Mouse (Mus musculus) kidney, adult 8-10 months (tissue): ENCODE results near the gene Ctdsp1.

Experiments used
- DNase-seq, 2 experiments: peaks; one replicate each; pipeline ENCODE4 v3.0.0; 2022

The Ctdsp1 gene

DNA sequence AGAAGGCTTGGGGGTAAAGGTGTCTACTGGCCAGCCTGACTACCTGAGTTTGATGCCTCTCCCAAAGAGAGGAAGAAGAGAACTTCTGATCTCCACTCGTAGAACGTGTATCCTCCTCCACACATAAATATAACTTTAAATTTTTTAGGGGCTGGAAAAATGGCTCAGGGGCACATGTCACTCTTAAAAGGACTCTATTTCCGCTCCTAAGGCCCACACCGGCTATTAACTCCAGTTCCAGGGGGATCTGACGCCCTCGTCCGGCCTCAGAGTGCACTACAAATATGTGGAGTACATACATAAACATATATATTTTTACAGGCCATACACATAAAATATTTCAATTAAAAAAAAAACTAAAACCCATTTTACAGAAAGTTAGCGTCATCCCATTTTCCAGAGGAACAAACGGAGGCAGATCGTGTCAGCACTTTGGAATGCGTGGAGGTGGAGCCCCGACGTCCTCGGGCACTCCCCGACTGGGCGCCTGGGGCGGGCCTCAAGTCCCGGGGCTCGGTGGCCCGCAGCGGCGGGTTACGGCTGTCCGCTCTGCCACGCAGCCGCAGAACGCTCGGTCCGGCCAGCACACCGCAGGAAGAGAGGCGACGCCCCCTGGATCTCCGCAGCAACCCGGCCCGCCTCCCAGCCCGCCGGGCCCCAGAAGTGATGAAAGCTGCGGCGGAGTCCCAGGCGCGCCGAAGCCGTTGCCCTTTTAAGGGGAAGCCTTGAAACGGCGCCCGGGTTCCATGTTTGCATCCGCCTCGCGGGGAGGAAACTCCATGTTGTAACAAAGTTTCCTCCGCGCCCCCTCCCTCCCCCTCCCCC lies at the start of gene Ctdsp1:
Gene Ctdsp1 (plus strand): TSS at position 586 of the 825 bp plus-strand sequence.
- DNase-seq: peak; percentile 97 to 98

GRCm38 (mm10) chr1:74341898-74342297 lies 49.4 kb upstream of the Ctdsp1 start:
- DNase-seq: no peak

DNA sequence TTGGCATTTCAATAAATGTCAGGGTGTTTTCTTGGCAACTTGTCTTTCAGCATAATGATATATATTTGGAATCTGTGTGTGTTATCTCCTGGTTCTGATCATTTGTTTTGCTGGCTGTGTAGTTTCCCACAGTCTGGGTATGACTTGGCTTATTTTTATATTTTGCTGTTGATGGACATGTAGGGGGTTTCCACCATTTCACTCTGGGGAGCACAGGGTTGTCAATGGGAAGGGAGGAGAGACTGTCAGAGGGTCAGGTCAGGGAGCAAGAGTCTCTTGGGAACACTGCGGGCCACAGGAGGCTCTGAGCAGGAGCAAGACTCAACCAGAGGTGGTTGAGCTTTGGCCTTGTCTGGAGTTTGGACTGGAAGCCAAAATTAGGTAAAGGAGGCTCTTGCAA lies 49.0 kb upstream of the Ctdsp1 start:
- no peak for DNase-seq

GRCm38 (mm10) chr1:74343161-74343560 lies 48.1 kb upstream of the Ctdsp1 start:
- DNase-seq: peak; percentile 66 to 72

- DNase-seq: no peak
Measured at GRCm38 (mm10) chr1:74344163-74344916, 47.0 kb upstream of the Ctdsp1 start.

GRCm38 (mm10) chr1:74351185-74351769 lies 40.0 kb upstream of the Ctdsp1 start:
- no peak for DNase-seq

DNA sequence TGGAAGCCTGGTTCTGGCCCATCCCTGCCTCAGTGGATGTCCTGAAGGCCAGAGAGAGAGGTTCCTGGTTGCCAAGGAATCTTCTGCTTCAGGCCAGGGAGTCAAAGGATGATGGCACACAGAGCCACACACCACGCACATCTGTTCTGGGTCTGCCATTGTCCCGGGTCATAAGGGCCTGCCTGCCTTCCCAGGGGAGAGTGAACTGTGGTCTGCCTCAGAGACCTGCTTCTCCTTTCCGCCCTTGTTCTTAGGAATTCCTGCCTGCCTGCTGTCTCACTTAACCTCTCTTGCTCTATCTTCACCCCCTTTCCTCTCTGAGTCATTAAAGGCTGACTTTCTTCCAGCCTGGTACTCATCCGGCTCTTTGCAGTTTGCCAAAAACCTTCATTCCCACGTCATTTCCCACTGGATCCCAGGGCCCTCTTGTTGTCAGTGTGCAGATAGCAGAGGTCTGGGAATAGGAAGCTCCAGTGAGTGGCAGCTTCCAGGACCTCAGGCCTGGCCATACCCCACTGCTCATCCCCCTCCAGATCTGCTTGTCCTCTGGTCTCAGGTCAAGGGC lies 38.7 kb upstream of the Ctdsp1 start:
- no peak for DNase-seq

GRCm38 (mm10) chr1:74353453-74354229 lies 37.7 kb upstream of the Ctdsp1 start:
- DNase-seq: no peak

GRCm38 (mm10) chr1:74357531-74357930 lies 33.8 kb upstream of the Ctdsp1 start:
- no peak for DNase-seq

DNA sequence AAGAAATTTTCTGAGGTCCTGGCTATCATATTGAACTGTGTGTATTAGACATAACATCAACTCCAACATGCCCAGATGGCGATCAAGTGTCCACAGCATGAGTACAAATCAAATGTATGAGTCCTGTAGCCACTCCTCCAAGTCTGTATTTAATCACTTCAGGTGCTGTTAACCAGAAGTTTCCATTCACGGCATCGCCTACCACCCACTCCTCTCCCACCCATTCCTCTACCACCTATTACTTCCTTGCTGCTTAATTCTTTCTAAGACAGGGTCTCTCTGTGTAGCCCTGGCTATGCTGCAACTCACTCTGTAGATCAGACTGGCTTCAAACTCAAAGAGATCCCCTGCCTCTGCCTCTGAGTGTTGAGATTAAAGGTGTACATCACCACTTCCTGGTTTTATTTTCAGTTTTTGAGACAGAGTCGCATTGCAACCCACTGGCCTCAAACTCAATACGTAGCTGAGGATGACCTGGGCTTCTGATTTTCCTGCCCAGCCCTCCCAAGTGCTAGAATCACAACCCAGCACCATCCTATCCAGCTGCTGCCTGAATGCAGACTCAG lies 31.3 kb upstream of the Ctdsp1 start:
- DNase-seq: no peak

DNA sequence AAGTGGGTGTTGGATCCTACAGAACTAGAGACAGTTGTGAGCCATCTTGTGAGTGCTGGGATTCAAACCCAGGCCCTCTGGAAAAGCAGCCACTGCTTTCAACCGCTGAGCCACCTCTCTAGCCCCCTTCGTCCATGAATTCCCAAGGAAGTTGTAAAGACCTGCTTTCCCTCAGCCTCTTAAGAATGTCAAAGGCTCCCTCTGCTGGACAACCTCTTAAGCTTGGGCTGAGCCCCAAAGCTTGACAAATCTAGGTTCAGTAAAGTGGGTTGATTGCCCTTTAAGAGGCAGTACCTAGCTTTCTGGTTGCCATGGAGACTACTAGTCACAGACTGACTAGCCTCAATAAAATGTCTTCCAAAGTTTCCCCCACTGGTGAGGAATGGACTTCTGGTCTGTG lies 29.5 kb upstream of the Ctdsp1 start, which contains the start of gene Catip:
Gene Catip (plus strand): TSS at position 297 of the 400 bp plus-strand sequence.
- peak; percentile 82 to 83 for DNase-seq

DNA sequence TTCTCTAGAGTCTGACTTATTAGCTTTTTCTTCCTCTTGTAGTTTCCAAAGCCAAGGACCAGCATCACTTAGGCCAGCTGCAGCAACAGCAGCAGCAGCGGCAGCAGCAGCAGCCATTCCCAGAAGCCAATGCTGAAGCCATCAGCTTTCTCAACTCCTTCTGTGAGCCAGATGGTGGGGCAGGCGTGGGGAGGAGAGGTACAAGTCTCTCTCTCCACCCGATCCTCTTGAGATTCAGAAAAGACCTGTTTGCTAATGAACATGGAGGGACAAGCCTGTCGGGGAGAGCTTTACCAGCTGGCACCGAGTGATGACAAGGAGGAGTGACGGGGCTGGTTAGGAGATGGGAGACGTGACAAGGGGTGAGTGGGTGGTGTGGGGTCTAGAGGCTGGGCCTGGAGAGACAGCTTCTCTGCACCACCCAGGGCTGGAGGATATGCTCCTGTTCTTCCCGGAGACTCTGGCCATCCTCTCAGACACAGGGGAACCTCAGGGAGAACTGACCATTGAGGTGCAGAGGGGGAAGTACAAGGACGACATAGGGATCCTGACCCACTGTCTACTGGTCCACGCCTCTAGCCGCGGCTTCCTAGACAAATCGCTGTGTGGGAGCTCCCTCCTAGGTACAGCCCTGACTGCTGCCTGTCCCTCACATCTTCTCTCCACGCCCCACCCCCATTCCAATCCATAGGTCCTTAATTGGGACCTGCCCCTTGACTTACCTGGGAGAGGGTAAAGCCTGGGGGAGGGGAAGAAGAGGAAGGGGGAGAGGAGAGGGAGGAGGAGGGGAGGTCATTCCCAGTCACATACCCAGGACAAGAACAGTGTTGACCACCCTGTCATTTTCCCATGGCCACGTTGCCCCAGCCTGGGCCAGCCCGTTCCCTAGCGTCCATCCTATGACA lies 28.7 kb upstream of the Ctdsp1 start:
- DNase-seq: no peak

- no peak for DNase-seq
Measured at GRCm38 (mm10) chr1:74363437-74363836, 27.9 kb upstream of the Ctdsp1 start.

- DNase-seq: no peak
Measured at GRCm38 (mm10) chr1:74364270-74364669, 27.0 kb upstream of the Ctdsp1 start.

- no peak for DNase-seq
Measured at GRCm38 (mm10) chr1:74367886-74368645, 23.2 kb upstream of the Ctdsp1 start.

DNA sequence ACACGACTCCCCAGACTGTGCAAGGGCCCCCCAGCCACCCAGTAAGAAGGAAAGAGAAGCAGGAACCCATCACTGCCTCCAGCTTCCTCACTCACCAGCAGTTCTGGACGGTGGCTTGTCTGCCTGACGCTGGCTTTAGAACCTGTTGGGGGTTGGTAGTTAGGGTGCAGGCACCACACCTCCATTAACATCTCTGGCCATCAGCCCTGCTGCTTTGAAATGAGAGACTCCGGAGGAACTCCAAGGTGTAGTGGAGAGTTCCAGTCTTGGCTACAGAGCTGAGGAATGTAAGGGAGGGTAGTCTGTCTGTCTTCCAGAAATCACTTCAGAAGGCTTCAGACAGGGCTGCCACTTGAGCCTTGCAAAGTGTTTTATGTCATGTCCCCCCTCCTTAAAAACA lies 21.3 kb upstream of the Ctdsp1 start:
- DNase-seq: no peak

DNA sequence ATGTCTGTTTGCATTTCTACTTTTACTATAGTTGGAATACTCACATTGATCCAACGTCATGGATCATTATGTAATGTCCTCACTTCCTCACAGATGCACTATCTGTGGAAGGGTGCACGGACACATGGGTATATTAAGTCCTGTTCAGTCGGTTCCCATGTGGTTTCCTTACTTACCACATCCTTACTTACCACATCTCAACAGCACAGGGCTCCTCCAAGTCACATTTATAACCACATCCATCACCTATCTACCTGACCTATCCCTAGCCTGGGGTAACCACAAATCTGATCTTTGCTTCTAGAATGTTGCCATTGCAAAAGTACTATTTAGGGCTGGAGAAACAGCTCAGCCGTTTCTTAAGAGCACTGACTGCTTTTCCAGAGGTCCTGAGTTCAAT lies 17.9 kb upstream of the Ctdsp1 start:
- DNase-seq: no peak

DNA sequence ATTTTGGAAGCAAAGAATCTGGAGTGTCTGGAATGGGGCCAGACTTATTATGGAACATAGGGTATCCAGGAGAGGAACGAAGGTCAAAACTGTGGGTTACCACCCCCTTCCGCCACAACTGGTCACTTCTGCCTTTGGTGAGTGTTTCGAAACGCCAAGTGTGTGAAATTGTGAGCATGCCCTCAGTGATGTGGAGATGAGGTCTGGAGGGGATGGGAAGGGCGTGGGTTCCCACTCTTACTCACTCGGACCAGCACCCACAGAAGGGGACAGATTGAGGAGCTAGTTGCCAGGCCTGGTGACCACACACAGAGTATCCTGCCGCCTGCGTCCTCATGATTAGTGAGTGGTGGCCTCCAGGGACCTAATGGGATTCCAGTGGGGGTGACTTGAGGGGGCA lies 16.3 kb upstream of the Ctdsp1 start, which contains the start of gene Slc11a1:
Gene Slc11a1 (plus strand): TSS at position 216 of the 400 bp plus-strand sequence.
- DNase-seq: no peak

DNA sequence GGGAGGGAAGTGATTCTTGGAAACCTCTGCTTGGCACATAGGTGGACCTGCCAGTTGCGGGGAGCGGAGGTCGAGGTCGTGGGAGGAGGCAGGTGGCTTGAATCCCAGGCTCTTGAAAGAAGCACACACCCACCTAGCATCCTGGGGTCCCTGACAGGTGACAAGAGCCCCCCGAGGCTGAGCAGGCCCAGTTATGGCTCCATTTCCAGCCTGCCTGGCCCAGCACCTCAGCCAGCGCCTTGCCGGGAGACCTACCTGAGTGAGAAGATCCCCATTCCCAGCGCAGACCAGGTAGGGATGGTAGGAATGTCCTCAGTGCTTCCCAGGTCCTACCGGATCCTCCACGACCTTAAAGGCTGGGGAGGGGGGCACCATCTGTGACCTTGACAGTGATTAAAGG lies 15.7 kb upstream of the Ctdsp1 start:
- no peak for DNase-seq

DNA sequence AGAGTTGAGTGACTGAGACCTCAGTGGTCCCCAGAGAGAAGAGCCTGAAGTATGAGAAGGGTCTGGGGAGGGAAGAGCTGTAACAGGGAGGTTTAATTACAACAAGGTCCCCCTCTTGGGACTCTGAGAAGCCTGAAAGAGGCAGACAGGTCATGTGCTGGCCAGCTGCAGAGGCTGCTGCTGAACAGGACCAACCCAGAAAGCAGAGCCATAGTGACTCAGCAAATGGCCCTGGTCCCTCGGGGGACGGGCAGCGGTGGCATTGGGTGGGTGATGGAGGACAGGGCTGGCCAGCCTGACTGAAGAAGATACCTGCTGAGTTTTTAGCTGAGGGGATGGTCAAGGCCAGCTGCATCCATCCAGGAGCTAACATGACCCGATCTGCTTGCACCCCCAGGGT lies 14.9 kb upstream of the Ctdsp1 start:
- no peak for DNase-seq
